Mouse (Mus musculus) cortical plate, adult 2 months (tissue): ENCODE measurements at regions not wholly inside any gene's neighbourhood (a gene's known extent, or its start where the extent isn't known, plus 50 kb on each side); places are given as distances from the start of the nearest gene placed in this dataset.

Source experiments
- H3K27ac ChIP-seq: fragments of 200-500 bp; 2 replicates; pipeline ENCODE4 v1.5.1; 2012; ENCODE audit warnings: low read length, control low read depth, inconsistent platforms; ENCODE audit not compliant: insufficient read depth
- H3K4me1 ChIP-seq: fragments of 200-500 bp; 2 replicates; pipeline ENCODE4 v1.6.1; 2011; ENCODE audit warnings: low read length; ENCODE audit not compliant: control insufficient read depth, insufficient read depth
- H3K4me3 ChIP-seq: fragments of 200-500 bp; 2 replicates; pipeline ENCODE4 v1.5.1; 2011; ENCODE audit warnings: mild to moderate bottlenecking, low read length, control low read depth; ENCODE audit not compliant: insufficient read depth
- CTCF ChIP-seq: fragments of 200-500 bp; IDR thresholded peaks from 2 replicates; pipeline ENCODE4 v1.5.1; 2011; ENCODE audit warnings: mild to moderate bottlenecking, control low read depth, low read length; ENCODE audit not compliant: insufficient read depth; ENCODE audit errors: extremely low read depth
- POLR2A ChIP-seq: fragments of 200-500 bp; IDR thresholded peaks from 2 replicates; pipeline ENCODE4 v1.6.1; 2011; ENCODE audit warnings: mild to moderate bottlenecking, low read length, control low read depth; ENCODE audit not compliant: insufficient read depth; ENCODE audit errors: extremely low read depth

- Histone ChIP-seq H3K27ac (no peak overlapping the region), H3K4me1 (no peaks in the 10 kb centered on the region)
- no peak for TF ChIP-seq POLR2A
- no peak for TF ChIP-seq CTCF
Measured at GRCm38 (mm10) chr9:33934071-33934470, 551.6 kb upstream of the Kirrel3 start.

GRCm38 (mm10) chr9:33954319-33954718 lies 531.4 kb upstream of the Kirrel3 start:
- H3K4me1 ChIP-seq, result no peaks in the 10 kb centered on the region; the same call in 1 of the 2 replicates
- H3K4me3 ChIP-seq, result no peak overlapping the region
- no peak overlapping the region for H3K27ac ChIP-seq
- no peak for TF ChIP-seq POLR2A
- TF ChIP-seq CTCF, result no peak

More at GRCm38 (mm10) chr9:33934071-33934470, 551.6 kb upstream of the Kirrel3 start:
- no peak overlapping the region for H3K4me3 ChIP-seq
